Mouse (Mus musculus): ENCODE results near the gene Olfr1183. TPM values are rescaled to one million over a fixed set of nuclear protein-coding genes. Genes with fewer than 3 reads are reported as not detected.
"Not testable (repeated sequence)": the region's sequence is repeated elsewhere in the genome, so short reads cannot be mapped to it uniquely, and the experiment has no call there.

The Olfr1183 gene
- not detected in 2 replicates for polyA plus RNA-seq (2015; fragmentation: Nextera tagmentation; extraction: Ambion mirVana)

DNA sequence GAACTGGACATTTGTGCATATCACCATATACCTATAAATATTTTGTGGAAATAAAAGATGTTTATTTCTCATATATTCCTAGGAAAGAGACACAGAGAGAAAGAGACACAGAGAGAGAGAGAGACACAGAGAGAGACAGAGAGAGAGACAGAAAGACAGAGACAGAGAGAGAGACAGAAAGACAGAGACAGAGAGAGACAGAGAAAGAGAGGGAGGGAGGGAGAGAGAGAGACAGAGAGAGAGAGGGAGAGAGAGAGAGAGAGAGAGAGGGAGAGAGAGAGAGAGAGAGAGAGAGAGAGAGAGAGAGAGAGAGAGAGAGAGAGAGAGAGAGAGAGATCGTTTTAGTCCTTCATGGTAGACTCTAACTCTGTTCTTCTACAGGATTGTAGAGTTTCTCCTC lies at the start of gene Olfr1183:
Olfr1183 (plus strand) TSS at position 301 of the 400 bp plus-strand sequence.
- DNase-seq; H3K4me1 ChIP-seq (ENCODE audit: insufficient read depth); ATAC-seq; H3K4me2 ChIP-seq (ENCODE audit: low read depth, low read length); H3K27me3 ChIP-seq (ENCODE audit: insufficient read depth, low read length); H3K9ac ChIP-seq (replicated peaks); H3K4me3 ChIP-seq (ENCODE audit: low read depth, low read length); H3K9me3 ChIP-seq (ENCODE audit: low read length); H3K27ac ChIP-seq (ENCODE audit: low read depth); H3K36me3 ChIP-seq (replicated peaks; ENCODE audit: insufficient read depth, low read length): not testable (repeated sequence)
- 69% methylated on average over 1 of the region's 1 CpGs for WGBS (ENCODE audit: insufficient replicate concordance)

DNA sequence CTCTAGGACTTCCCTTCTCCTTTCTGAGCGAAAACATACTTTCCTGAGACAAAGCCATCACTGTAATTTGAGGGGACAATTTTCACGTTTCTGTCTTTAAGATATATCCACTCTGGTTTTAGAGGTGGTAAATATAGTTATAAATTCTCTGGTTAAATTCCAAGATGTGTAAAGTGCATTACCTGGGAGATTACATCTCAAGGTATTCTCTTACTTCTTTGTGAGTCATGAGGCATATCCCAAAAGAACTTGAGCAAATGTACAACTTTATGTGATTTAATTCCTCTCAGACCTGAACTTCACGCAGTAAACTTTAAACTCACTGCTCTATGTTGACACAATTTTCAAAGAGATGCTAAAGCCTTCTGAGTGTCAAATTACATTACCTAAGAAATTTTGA lies 48.3 kb upstream of the Olfr1183 start, which contains the start of gene Olfr1179:
Olfr1179 (minus strand) TSS at position 101 of the 400 bp plus-strand sequence.
- ATAC-seq, result no peak
- TF ChIP-seq EP300 (IDR thresholded peaks at IDR 0.05; ENCODE audit: low read depth) (no peak), CTCF (IDR thresholded peaks at IDR 0.05; ENCODE audit: low read depth) (no peak)

DNA sequence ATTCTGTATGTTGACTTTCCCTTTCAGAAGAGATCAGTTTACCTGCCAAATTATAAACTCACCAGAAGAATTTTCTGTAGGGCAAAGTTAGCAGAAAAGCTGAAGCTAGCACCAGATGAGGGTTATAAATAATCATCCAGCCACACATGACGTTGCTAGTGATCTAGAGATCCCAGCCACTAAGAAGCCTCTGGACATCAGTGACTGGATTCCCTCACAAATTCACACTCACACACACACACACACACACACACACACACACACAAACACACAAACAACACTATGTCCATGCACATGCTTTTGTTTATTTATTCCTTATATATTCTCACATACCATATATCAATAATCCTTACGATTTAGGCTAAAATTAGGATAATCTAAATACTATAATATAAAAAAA lies 35.6 kb upstream of the Olfr1183 start, which contains the start of gene Olfr1180:
Olfr1180 (minus strand) TSS at position 101 of the 400 bp plus-strand sequence.
- DNase-seq, result no peak
- ATAC-seq, result no peak
- H3K27me3 ChIP-seq (ENCODE audit: insufficient read depth, low read length), result no peaks in the 10 kb centered on the region
- no peak within 1 kb of the TSS for H3K27ac ChIP-seq (ENCODE audit: low read depth)
- no peak within 1 kb of the TSS for H3K4me2 ChIP-seq (ENCODE audit: low read depth, low read length)
- no peaks in the 10 kb centered on the region for H3K9me3 ChIP-seq (ENCODE audit: low read length)
- TF ChIP-seq CTCF (IDR thresholded peaks at IDR 0.05; ENCODE audit: low read depth) (no peak), EP300 (IDR thresholded peaks at IDR 0.05; ENCODE audit: low read depth) (no peak)
- H3K9ac ChIP-seq (replicated peaks), result no peak within 1 kb of the TSS
- H3K36me3 ChIP-seq (replicated peaks; ENCODE audit: insufficient read depth, low read length), result no peaks in the 10 kb centered on the region
- 68% methylated on average over 2 of the region's 2 CpGs for WGBS (ENCODE audit: insufficient replicate concordance)
- H3K4me3 ChIP-seq (ENCODE audit: low read depth, low read length), result no peak within 1 kb of the TSS
- no peaks in the 10 kb centered on the region for H3K4me1 ChIP-seq (ENCODE audit: insufficient read depth)

More for the DNA sequence above, 48.3 kb upstream of the Olfr1183 start, which contains the start of gene Olfr1179:
- no peak within 1 kb of the TSS for H3K27ac ChIP-seq (ENCODE audit: low read depth)
- DNase-seq, result no peak
- 66% methylated on average over 3 of the region's 3 CpGs for WGBS (ENCODE audit: insufficient replicate concordance)
- no peaks in the 10 kb centered on the region for H3K4me1 ChIP-seq (ENCODE audit: insufficient read depth)
- H3K4me2 ChIP-seq (ENCODE audit: low read depth, low read length), result no peak within 1 kb of the TSS
- H3K9me3 ChIP-seq (ENCODE audit: low read length), result no peaks in the 10 kb centered on the region
- H3K36me3 ChIP-seq (replicated peaks; ENCODE audit: insufficient read depth, low read length), result no peaks in the 10 kb centered on the region
- H3K27me3 ChIP-seq (ENCODE audit: insufficient read depth, low read length), result no peaks in the 10 kb centered on the region
- no peak within 1 kb of the TSS for H3K4me3 ChIP-seq (ENCODE audit: low read depth, low read length)
- H3K9ac ChIP-seq (replicated peaks), result no peak within 1 kb of the TSS

DNA sequence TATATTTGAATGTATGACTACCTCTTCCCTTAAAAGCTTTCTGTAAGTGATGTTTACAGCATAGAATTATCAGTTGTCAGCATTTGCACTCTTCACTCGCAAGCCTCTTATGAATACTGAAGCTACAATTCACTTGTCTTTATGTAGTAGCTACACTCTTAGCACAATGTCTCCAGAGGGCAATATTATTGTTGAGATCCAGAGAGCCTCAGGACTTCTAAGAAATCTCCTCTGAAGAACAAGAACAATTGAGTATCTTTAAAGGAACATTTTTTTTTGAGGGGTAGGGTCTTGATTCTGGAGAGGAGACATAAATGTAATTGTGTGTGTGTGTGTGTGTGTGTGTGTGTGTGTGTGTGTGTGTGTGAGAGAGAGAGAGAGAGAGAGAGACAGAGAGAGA lies 28.6 kb upstream of the Olfr1183 start, which contains the start of gene Olfr1181:
Olfr1181 (minus strand) TSS at position 101 of the 400 bp plus-strand sequence.
- Histone ChIP-seq H3K27ac (ENCODE audit: low read depth) (no peak within 1 kb of the TSS), H3K36me3 (replicated peaks; ENCODE audit: insufficient read depth, low read length) (no peaks in the 10 kb centered on the region), H3K4me3 (ENCODE audit: low read depth, low read length) (no peak within 1 kb of the TSS), H3K9ac (replicated peaks) (no peak within 1 kb of the TSS), H3K4me2 (ENCODE audit: low read depth, low read length) (no peak within 1 kb of the TSS), H3K27me3 (ENCODE audit: insufficient read depth, low read length) (no peaks in the 10 kb centered on the region), H3K4me1 (ENCODE audit: insufficient read depth) (no peaks in the 10 kb centered on the region), H3K9me3 (ENCODE audit: low read length) (no peaks in the 10 kb centered on the region)
- ATAC-seq, result no peak
- WGBS (ENCODE audit: insufficient replicate concordance), result 76% methylated on average over 1 of the region's 1 CpGs
- no peak for DNase-seq
- TF ChIP-seq EP300 (IDR thresholded peaks at IDR 0.05; ENCODE audit: low read depth) (no peak), CTCF (IDR thresholded peaks at IDR 0.05; ENCODE audit: low read depth) (no peak)

DNA sequence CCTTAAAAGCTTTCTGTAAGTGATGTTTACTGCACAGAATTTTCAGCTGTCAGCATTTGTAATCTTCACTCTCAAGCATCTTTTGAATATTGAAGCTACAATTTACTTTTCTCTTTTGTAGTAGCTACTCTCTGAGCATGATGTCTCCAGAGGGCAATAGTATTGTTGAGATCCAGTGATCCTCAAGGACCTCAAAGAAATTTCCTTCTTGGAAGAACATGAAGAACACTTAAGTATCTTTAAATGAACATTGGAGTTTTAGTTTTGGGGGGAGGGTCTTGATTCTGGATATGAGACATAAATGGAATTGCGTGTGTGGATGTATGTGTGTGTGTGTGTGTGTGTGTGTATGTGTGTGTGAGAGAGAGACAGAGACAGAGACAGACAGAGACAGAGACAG lies 5.6 kb upstream of the Olfr1183 start, which contains the start of gene Gm13757:
Gm13757 (minus strand) TSS at position 101 of the 400 bp plus-strand sequence.
- Histone ChIP-seq H3K4me3 (ENCODE audit: low read depth, low read length) (no peak within 1 kb of the TSS), H3K4me2 (ENCODE audit: low read depth, low read length) (no peak within 1 kb of the TSS), H3K27me3 (ENCODE audit: insufficient read depth, low read length) (no peaks in the 10 kb centered on the region), H3K27ac (ENCODE audit: low read depth) (no peak within 1 kb of the TSS), H3K36me3 (replicated peaks; ENCODE audit: insufficient read depth, low read length) (no peaks in the 10 kb centered on the region), H3K9me3 (ENCODE audit: low read length) (no peaks in the 10 kb centered on the region), H3K4me1 (ENCODE audit: insufficient read depth) (no peaks in the 10 kb centered on the region), H3K9ac (replicated peaks) (no peak within 1 kb of the TSS)
- 74% methylated on average over 1 of the region's 1 CpGs for WGBS (ENCODE audit: insufficient replicate concordance)
- no peak for ATAC-seq
- DNase-seq, result no peak
- TF ChIP-seq EP300 (IDR thresholded peaks at IDR 0.05; ENCODE audit: low read depth) (no peak), CTCF (IDR thresholded peaks at IDR 0.05; ENCODE audit: low read depth) (no peak)

DNA sequence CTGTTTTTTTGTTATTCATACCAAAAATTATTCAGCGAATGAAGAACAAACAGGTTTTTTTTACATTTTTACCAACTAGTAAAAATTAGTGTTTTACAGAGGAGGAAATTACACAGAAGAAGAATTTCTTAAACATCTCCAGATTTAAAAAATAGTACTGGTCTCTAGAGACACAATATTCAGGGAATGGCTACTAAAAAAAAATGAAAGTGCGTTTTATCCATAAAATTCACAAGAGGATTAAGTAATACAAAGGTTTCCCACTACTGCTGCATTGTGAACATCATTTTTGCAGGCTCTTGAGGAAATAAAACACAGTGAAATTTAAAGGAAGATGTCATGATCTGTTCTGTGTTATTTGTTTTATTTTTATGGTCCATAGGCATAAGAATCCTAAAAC lies 28.6 kb downstream of the Olfr1183 start, which contains the start of gene Olfr1184:
Olfr1184 (plus strand) TSS at position 301 of the 400 bp plus-strand sequence.
- TF ChIP-seq EP300 (IDR thresholded peaks at IDR 0.05; ENCODE audit: low read depth) (no peak), CTCF (IDR thresholded peaks at IDR 0.05; ENCODE audit: low read depth) (no peak)
- Histone ChIP-seq H3K27me3 (ENCODE audit: insufficient read depth, low read length) (no peaks in the 10 kb centered on the region), H3K9me3 (ENCODE audit: low read length) (no peaks in the 10 kb centered on the region), H3K27ac (ENCODE audit: low read depth) (no peak within 1 kb of the TSS), H3K9ac (replicated peaks) (no peak within 1 kb of the TSS), H3K4me2 (ENCODE audit: low read depth, low read length) (no peak within 1 kb of the TSS), H3K36me3 (replicated peaks; ENCODE audit: insufficient read depth, low read length) (no peaks in the 10 kb centered on the region), H3K4me3 (ENCODE audit: low read depth, low read length) (no peak within 1 kb of the TSS), H3K4me1 (ENCODE audit: insufficient read depth) (no peaks in the 10 kb centered on the region)
- no peak for DNase-seq
- no peak for ATAC-seq
- WGBS (ENCODE audit: insufficient replicate concordance), result 82% methylated on average over 2 of the region's 2 CpGs
